Mouse (Mus musculus): ENCODE data around the gene Gm21954. TPM values are rescaled to one million over a fixed set of nuclear protein-coding genes. Genes with fewer than 3 reads are reported as not detected.

Gm21954 gene
- polyA plus RNA-seq (2012; rRNA removed) = not detected in 2 replicates

DNA sequence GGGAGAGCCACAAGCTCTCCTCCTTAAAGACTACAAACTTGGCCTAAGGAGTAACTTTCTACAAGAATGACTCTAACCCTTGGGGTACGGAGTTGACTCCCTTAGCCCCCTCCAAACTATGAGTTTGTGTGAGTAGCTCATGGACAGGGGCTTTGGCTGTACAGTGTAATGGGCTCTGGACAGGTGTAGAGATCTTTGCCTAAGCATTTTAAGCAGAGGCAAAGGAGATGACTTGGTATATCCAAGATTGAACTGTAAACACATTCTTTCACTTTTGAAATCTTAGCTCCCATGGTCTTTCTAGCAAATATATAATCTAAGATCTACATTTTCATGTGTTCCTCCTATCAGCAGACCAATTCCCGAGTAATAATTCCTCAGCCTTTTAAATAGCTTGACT, at the start of gene Gm21954:
Gm21954 (minus strand) TSS at position 101 of the 400 bp plus-strand sequence.
- no peak for DNase-seq (ENCODE audit: extremely low spot score in 1 of 2, low spot score in 1 of 2)

DNA sequence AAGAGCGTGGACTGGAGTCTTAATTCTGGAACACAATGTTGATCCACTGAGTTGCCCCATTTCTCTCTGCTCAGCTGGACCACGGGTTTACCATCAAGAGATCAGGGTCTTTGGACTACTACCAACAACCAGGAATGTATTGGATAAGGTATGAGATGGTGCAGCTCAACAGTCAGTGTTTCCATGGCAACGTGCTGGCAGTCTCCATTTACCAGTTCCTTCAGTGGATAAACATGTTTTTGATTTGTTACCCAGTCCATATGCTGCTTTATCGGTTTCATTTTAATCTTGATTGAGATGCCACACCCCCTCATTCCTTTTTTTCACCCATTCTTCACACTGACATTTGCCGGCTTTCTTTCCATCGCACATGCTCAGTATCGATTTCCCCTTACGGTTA, 49.8 kb upstream of the Gm21954 start:
- no peak for DNase-seq (ENCODE audit: extremely low spot score in 1 of 2, low spot score in 1 of 2)

DNA sequence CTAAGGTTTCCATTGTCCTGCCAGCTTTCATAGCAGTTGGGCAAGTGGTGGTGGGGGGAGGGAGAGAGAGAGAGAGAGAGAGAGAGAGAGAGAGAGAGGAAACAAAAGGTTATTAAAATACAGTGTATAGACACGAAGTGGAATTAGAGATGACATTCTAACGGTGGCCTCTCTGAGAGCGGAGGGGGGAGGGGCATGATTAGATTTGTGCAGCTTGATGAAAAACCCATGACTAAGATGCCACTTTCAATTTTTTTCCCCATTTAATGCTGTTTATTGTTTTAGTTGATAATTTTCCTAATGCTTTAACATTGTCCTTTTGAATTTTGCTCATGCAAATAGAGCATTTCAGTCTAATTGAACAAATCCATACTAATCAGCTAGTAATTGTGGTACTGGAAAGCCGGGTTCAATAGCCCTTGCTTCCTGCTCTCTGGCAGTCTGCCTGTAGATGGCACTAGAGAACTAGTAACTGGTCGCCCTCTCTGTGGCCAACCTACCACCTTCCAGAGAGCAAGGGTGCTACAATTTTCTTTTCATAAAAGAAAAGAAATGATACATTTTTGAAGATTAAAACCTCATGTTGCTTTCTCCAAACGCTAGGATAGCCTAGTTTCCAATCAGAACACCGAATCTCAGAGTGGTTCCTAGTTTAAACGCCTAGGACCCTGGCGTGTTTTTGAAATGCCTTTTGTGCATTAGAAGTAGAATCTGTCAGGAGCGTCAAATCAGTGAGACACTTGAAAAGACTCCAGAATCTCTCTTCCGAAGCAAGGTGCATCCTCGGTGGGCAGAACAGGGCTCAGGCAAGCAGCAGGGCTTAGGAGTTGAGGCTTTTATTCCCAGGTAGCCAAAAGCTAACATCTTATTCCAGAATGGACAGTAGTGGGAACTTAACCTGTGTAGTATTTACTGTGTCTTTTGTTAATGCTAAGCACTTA, 48.5 kb upstream of the Gm21954 start:
- DNase-seq (ENCODE audit: extremely low spot score in 1 of 2, low spot score in 1 of 2) = peak; percentile 63 to 89

DNA sequence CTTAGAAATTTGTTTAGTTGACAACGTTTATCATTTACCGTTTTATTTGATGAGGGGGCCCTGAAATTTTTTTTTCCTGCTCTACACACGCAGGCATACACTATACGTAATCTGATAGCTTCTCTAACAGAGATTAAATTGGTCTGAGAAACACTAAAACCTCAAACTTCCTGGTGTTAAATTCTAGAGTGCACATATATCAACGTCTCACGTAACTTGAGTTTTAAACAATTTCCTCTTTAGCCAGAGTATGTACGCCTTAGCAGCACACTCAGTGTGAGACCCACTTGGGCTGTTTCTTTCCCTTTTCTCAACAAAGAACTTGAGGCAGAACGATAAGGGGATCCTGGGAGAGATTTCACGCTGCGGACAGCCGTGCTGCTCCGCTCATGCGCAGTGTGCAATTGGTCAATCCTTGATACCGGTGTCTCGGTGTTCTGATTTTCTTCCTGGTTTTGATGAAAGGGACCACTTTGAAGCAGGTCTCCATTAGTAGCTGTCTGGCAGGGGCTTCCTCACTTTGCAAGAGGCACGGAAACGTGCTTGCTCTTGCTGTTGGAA, 45.5 kb upstream of the Gm21954 start:
- no peak for DNase-seq (ENCODE audit: extremely low spot score in 1 of 2, low spot score in 1 of 2)

DNA sequence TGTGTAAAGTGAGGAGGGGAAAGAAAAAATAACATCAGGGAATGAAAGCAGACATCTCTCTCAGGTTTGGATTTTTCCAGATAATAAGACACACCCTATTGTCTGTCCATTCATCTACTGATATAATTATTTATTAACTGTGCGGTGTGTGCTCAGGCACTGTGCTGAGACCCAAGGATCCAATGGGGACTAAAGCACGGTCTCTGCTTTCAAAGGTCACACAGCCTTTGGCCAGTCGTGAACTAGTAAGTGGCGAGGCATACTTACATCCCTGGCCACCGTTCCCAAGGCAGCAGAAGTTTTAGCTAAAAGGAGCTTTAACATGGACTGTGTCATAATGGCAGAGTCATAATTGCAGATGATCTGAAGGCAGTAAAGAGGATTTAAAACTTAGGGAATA, 44.0 kb upstream of the Gm21954 start:
- DNase-seq (ENCODE audit: extremely low spot score in 1 of 2, low spot score in 1 of 2) = no peak

DNA sequence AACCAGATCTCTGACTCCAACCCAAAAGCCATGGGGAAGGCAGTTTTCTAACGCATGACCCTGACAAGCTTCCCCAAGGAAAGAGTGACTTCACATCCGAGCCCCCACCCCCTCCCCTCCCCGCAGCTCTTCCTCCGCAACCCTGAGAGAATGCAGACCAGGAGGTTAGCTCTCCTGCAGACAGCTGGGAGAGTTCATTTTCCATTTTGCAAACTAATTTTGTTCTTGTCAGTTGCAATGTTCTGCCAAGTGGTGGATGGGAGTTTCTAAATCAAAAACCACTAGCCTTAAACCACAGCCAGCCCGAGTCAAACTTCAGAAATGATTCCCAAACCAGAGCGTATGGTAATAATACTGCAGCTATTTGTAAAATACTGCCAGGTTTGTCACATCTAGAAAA, 39.6 kb upstream of the Gm21954 start:
- peak in 1 of 2 experiments; percentile 59 for DNase-seq (ENCODE audit: extremely low spot score in 1 of 2, low spot score in 1 of 2)

DNA sequence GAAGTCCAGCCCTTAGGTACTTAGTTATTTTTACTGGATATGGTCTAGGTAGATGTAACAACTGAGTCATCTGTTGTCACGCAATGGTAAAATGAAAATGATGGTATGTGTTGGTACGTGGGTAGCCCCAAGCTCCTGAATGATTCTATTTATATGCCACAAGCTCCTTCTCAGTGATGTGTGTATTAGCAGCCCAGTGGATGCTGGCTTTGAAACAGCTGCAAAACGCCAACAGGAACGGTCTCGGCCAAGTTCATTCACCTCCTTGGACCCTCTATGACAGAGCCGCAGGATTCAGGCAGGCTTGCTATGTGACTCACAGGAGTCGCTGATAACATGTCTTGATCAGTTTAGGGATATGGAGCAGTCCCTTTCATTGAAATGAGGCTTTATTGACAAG, 38.2 kb upstream of the Gm21954 start:
- DNase-seq (ENCODE audit: extremely low spot score in 1 of 2, low spot score in 1 of 2) = peak in 1 of 2 experiments; percentile 56

DNA sequence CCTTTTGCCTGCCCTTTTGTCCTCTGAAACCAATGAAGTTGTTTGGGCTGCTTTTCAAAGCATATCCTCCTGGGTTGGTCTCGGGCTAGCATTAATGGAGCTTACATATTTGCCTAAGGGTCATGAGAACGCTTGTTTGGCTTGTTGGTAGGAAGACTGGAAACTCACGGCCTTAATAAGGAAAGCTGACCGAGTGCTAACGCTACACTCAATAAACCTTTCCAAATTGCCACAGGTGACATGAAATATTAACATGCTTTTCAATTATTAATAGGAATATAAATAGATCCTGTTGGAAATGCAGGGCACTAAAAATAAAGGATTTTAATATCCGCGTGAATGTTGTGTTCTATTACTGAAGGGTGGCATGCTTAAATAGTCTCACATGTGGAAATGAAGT, 27.3 kb upstream of the Gm21954 start:
- DNase-seq (ENCODE audit: extremely low spot score in 1 of 2, low spot score in 1 of 2) = no peak

DNA sequence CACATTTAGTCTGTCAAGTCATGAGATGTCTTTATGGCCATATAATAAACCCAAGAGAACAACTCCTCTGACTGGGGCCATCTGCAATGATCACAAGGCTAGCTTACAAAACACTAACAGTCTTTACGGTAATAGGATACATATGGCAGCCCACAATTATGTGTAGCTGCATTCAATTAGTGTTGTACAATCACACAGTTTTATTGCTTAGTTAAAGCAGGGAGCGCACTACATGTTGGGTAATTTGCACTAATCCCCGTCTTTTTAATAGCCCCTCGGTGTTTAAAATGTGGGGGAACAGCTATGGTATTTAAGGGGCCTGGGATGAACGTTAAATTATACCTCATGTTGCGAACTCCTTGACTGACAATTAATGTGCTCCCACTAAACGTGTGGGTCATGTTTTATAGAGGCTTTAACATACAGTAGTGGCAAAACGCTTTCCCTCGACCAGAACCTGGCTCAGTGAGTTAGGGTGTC, 24.5 kb upstream of the Gm21954 start:
- no peak for DNase-seq (ENCODE audit: extremely low spot score in 1 of 2, low spot score in 1 of 2)

DNA sequence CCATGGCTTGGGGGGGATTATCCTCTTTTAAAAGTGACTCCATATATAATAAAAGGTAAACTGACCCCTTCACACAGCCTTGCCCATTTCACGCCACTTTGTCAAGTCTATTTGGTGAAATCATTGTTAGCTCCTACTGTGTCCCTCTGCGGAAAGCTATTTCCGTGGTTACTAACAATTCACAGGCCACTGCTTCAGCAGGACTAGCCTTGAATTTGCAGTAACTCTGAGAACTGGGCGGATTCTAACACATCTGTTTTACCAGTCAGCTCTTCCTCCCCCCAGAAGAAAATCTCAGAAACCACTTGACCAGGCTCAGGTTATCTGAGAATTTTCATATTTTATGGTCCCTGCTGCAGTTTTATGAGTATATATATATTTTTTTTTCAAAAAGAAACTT, 23.9 kb upstream of the Gm21954 start:
- DNase-seq (ENCODE audit: extremely low spot score in 1 of 2, low spot score in 1 of 2) = no peak

DNA sequence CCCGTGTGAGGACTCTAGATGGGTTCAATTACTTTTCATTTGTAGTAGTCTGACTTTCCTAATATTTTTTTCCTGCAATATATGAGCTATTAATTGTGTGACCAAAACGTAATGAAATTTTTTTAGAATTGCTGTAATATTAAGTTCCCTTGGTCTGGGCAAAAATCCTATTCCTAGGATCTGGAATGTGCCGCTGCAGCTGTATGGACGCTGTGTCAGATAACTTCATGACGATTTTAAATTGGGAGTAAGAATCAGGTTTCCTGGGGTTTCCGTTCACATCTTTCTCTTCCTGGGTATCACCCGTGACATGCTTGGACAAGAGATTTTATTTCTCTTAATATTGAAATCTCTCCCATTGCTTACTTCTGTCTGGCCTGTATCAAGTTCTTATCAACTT, 23.2 kb upstream of the Gm21954 start:
- DNase-seq (ENCODE audit: extremely low spot score in 1 of 2, low spot score in 1 of 2) = no peak

DNA sequence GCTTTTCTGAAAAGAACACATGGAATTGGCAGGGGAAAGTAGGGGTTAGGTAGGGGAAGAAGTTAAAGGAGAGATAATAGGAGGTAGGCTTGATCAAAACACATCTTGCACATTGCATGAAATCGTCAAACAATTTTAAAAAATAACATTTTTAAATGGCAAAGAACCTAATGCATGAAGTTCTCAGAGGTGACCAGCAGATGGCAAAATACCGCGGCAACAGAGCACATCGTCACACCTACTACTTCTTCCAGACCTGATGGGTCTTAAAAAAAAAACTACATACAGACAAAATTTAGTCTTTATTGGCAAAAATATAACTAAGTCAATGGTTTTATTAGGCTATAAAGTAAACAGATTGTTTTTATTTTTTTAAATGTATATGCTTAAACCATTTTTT, 22.3 kb upstream of the Gm21954 start:
- no peak for DNase-seq (ENCODE audit: extremely low spot score in 1 of 2, low spot score in 1 of 2)

DNA sequence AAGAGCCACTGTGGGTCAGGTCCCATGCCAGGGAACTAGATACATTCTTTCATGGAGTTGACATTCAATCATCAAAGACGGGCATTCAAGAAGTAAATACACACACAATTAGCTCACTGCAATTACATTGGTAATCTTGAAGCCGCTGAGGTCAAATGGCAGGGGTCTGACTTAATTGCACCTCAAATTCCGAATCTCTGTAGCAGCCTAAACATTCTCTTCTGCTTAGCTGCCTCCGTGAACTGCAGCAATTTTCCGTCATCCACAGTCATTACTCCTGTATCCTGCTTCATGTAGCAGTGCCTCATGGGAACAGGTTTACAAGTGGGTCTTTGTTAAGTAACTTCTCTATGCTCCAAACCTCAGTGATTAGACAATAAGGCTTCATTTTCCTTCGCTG, 20.0 kb upstream of the Gm21954 start:
- no peak for DNase-seq (ENCODE audit: extremely low spot score in 1 of 2, low spot score in 1 of 2)

DNA sequence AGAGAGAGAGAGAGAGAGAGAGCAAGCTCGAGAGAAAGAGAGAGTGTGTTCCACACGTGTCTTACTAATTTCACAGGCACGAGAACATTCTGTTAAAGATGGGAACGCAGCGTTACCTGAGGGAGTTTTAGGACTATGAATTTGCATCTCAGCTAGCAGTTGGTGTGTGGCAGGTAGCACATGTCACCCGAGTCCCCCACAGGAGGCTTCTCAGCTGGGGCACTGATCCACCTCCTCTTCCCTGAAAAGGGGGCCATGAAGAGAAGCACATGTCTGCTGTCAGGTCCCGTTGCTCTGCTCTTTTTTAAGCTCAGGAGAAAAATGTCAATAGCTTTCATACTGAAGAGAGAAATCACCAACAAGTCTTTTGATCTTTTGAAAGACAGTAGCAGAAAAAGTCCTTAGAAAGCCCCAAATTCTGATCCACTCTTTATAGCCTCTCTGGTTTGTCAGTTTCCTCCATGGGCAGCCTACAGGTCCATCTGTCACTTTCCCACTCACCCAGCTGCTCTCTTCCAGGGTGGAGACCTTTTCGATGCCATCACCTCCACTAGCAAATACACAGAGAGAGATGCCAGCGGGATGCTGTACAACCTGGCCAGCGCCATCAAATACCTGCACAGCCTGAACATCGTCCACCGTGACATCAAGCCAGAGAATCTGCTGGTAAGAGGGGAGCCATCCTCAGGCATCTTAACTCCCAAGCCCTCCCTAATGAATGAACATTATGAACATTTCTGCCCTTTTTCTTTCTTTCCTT, 17.4 kb upstream of the Gm21954 start:
- DNase-seq (ENCODE audit: extremely low spot score in 1 of 2, low spot score in 1 of 2) = no peak

DNA sequence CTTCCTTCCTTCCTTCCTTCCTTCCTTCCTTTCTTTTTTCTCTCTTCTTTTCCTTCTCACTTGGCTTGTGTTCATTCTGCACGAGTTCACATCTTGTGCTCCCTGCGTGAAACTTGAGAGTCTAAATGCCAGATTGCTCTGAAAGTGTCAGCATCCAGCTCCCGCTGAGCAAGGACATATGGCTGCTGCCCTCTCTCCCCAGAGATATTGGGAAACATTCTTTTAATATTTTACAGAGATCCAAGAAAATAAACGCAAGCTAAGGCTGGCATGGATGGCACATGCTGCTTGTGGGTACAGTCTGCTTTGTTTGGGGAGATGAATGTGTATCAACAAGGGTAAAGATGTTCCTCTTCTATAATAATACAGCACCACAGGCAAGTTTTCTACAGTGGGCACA, 11.3 kb upstream of the Gm21954 start:
- DNase-seq (ENCODE audit: extremely low spot score in 1 of 2, low spot score in 1 of 2) = no peak

DNA sequence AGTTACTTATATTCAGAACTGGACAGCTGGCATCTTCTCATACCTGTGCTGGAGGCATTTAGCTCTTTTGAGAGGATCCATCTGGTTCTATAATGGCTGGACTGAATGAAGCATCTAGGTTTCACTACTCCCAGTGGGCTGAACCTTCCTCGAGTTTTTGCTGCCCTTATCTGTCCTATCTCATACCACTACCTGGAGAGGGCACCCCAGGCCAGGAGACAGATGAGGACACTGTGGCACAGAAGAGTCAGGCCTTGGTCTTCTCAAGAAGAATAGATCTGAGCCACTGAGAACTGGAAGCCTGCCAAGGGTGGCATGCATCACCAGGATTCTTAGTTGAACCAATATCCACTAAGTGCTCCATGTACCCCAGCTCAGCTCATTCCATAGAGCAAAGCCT, 9.1 kb upstream of the Gm21954 start:
- DNase-seq (ENCODE audit: extremely low spot score in 1 of 2, low spot score in 1 of 2) = no peak

DNA sequence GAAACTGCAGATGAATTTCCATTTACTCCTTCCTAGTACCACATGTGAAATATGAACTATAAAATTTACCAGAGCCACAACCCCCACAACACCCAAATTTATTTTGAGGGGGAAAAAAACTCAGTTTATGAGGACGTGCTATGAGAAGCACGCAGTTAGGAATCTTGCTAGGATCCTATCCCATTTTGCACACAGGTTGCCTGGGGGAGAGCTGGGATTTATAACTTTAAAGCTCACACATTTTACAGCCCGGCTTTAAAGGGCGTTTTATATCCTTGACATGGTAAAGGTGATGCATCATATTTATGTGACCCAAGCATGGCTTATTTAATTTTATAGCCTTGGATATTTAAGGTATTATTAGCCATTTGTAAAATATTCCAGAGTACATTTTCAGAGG, 7.3 kb upstream of the Gm21954 start:
- DNase-seq (ENCODE audit: extremely low spot score in 1 of 2, low spot score in 1 of 2) = no peak

DNA sequence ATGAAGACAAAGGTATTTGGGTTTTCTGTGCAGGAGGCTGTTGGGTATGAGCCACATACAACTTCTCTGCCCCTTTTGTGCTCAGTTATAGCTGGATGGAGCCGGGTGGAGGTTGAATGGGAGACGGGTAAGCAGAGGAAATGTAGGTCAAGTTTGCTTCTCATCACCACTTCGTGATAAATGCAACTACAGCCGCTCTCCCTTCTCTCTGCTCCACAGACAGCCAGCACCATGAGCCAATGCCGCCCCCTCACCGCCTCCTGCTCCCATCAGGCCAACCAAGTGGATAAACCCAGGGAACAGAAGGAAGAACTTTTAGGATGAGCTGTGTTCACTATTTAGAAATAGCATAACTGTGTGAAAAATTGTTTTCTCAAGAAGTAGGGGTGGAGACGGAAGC, 4.7 kb upstream of the Gm21954 start:
- DNase-seq (ENCODE audit: extremely low spot score in 1 of 2, low spot score in 1 of 2) = peak; percentile 82 to 86

DNA sequence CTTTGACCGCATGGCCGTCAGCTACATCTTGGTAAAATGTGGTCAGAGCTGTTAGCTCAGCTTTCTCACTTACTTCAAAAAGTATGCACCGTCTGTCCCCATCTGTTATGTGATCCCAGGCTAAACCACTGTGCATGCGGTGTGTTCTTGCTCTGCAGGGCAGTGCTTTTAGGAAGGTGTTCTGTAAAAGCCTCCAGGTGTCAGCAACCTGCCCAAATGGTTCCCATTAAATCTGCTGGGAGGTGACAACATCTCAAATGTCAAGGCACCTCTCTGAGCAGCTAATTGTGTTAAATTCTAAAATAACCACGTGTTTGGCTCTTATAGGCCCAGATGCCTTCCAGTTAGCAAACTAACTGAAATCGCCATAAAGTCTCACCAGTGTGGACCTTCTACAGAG, 1.1 kb upstream of the Gm21954 start:
- no peak for DNase-seq (ENCODE audit: extremely low spot score in 1 of 2, low spot score in 1 of 2)

DNA sequence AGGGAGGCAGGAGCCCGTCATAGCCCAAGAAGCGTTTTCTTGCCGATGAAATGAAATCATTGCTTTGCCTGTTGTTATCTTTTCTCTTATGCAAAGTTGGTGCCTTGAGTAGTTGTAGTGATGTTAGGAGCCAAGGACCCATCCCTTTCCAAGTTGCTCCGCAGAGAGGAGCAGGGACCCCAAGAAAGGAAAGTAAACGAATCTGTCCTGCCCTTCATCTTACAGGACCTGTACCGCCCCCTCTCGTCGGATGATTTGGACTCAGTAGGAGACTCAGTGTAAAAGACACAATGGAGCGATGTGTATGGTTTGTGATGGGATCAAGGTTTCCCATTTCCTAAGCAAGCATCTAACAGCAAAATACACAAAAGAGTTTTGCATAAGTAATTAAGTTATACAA, 5.7 kb downstream of the Gm21954 start:
- DNase-seq (ENCODE audit: extremely low spot score in 1 of 2, low spot score in 1 of 2) = peak in 1 of 2 experiments; percentile 72

DNA sequence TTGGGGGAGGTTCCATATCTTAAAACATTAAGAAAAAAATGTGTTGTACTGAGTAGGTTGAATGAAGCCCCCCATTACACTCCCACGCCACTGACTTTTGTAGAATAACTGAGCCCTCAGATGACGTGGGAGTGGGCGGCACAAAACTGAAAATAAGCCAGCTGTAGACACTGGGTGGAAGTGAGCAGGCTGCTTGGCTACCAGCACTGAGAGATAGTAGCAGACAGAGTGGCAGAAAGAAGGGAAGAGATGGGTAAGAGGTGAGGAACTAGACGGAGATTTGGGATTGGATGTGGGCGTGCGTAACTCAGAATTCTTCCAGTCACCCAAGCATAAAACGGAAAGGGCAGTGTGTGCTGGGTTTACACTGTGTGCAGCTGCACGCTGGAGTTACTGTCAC, 6.2 kb downstream of the Gm21954 start:
- DNase-seq (ENCODE audit: extremely low spot score in 1 of 2, low spot score in 1 of 2) = peak in 1 of 2 experiments; percentile 82

Measured in frontal cortex, adult 2 months (tissue).